ENCODE assay signal across 12 mouse cellular contexts in the genomic region with DNA sequence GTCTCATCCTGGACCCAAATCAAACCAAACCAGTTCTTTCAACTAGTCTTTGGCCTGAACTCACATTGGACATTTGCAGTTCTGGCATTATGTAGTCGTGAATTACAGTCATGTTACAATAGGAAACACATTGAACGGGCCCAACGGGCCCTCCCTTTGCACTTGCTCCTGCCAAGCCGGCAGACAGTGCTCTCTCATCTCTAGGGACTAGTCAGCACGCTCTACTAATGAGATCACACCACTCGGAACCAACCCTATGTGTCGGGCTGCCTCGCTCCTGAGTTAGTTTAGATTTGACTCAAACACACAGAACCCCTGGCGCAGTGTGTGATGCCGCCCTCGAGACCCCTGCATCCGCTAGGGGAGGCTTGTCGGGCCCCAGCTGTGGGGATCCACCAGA. TPM values are rescaled to one million over a fixed set of nuclear protein-coding genes. Genes with fewer than 3 reads are reported as not detected.
DNase-seq lines count a peak whose midpoint lies in the region; TF ChIP-seq lines count a peak whose summit lies in the region.
"Had no signal": no experiment of that assay in that cellular context is flagged by ENCODE, and none has a peak within 500 bp of the region (broad histone marks: within the 10 kb centered on the region; RNA-seq: fewer than 3 reads in every experiment).

No protein-coding gene starts in this region.

- 0 out of 2 replicates have a peak, but pooled peaks cover 1% of the 10 kb centered on the region for H3K27me3 ChIP-seq in heart, embryonic 10.5 days (ENCODE audit: insufficient read depth, poor library complexity, severe bottlenecking)
- H3K27me3 ChIP-seq in cerebellum, adult 2 months (ENCODE audit: control insufficient read depth, insufficient read depth, low read length) = no peaks in the 10 kb centered on the region
- H3K27me3 ChIP-seq: heart, embryonic 13.5 days; midbrain, embryonic 12.5 days had no signal

- no peak for TF ChIP-seq CTCF in cerebellum, adult 2 months (IDR thresholded peaks at IDR 0.05; ENCODE audit: borderline replicate concordance, insufficient read depth, low read depth, low read length)

- DNase-seq in heart, adult 11 months = peak; percentile 97
- no peak for DNase-seq in heart, embryonic 10.5 days (ENCODE audit: low spot score)
- peak; percentile 37 for DNase-seq in urinary bladder, postnatal 14 days (ENCODE audit: low spot score)
- DNase-seq in urinary bladder, postnatal 25 days (ENCODE audit: low spot score) = no peak
- peak; percentile 32 to 40 for DNase-seq in heart, postnatal 36 days
- no peak for DNase-seq in cerebellum, adult 2 months
- DNase-seq in spleen, postnatal 10 days (ENCODE audit: low spot score in 2 of 2) = no peak
- no peak for DNase-seq in left cerebral cortex, postnatal 10 days (ENCODE audit: extremely low spot score in 1 of 2, low spot score in 2 of 2)
- DNase-seq: cerebellum, adult 11-12 months; forebrain, postnatal 0 days had no signal

- intact Hi-C loops in heart, postnatal 36 days (cut with DNase I) = no loop called here
- intact Hi-C loops in left cerebral cortex, postnatal 10 days (cut with DNase I) = no loop called here

- H3K9me3 ChIP-seq in heart, embryonic 10.5 days = no peaks in the 10 kb centered on the region
- H3K9me3 ChIP-seq: heart, embryonic 13.5 days; midbrain, embryonic 12.5 days had no signal

- H3K4me1 ChIP-seq in heart, embryonic 10.5 days = peaks cover 5% of the 10 kb centered on the region
- no peaks in the 10 kb centered on the region for H3K4me1 ChIP-seq in cerebellum, adult 2 months (ENCODE audit: control insufficient read depth, insufficient read depth, low read length)

- no peaks in the 10 kb centered on the region for H3K36me3 ChIP-seq in heart, embryonic 10.5 days
- H3K36me3 ChIP-seq: heart, embryonic 13.5 days; midbrain, embryonic 12.5 days had no signal

- no peak overlapping the region for H3K27ac ChIP-seq in heart, embryonic 10.5 days
- H3K27ac ChIP-seq in cerebellum, adult 2 months (ENCODE audit: insufficient read depth, low read length) = no peak overlapping the region
- H3K27ac ChIP-seq: heart, embryonic 13.5 days; midbrain, embryonic 12.5 days had no signal

- TF ChIP-seq POLR2A in cerebellum, adult 2 months (IDR thresholded peaks at IDR 0.05; ENCODE audit: borderline replicate concordance, insufficient read depth, low read length) = no peak

- 77% methylated on average over 13 of the region's 13 CpGs for WGBS in heart, embryonic 10.5 days
- WGBS in cerebellum, adult 2 months = 51% methylated on average over 13 of the region's 13 CpGs

- H3K4me3 ChIP-seq in heart, embryonic 10.5 days = no peak overlapping the region
- H3K4me3 ChIP-seq in cerebellum, adult 2 months (replicated peaks; ENCODE audit: insufficient read depth, low read depth, low read length) = no peak overlapping the region
- H3K4me3 ChIP-seq: heart, embryonic 13.5 days; midbrain, embryonic 12.5 days had no signal

RNA-seq across cellular contexts. Expression of a gene that starts 7.0 kb away (rescaled TPM):
- 6.8 and 8.3 TPM in 2 replicates for polyA plus RNA-seq in heart, embryonic 10.5 days (2016; fragmentation: Nextera tagmentation; extraction: Ambion mirVana)
- total RNA-seq in heart, postnatal 36 days (2021) = 10 to 100 TPM; 12.0 to 14.5 TPM
- 3.0 and 3.3 TPM in 2 replicates for polyA plus RNA-seq in cerebellum, adult 2 months (2012; rRNA removed)
- total RNA-seq in left cerebral cortex, postnatal 10 days (2021) = 1 to 10 TPM; 7.0 to 7.8 TPM

RNA-seq across cellular contexts. Expression of a gene that starts 52.6 kb away (rescaled TPM):
- polyA plus RNA-seq in heart, embryonic 10.5 days (2016; fragmentation: Nextera tagmentation; extraction: Ambion mirVana) = 37.7 and 41.3 TPM in 2 replicates
- 10 to 100 TPM; 21.1 to 24.6 TPM for total RNA-seq in heart, postnatal 36 days (2021)
- 45.7 and 46.6 TPM in 2 replicates for polyA plus RNA-seq in cerebellum, adult 2 months (2012; rRNA removed)
- 10 to 100 TPM; 48.9 to 50.0 TPM for total RNA-seq in left cerebral cortex, postnatal 10 days (2021)

RNA-seq across cellular contexts. Expression of a gene that starts 57.3 kb away (rescaled TPM):
- 0.21 and 0.48 TPM in 2 replicates for polyA plus RNA-seq in heart, embryonic 10.5 days (2016; fragmentation: Nextera tagmentation; extraction: Ambion mirVana)
- under 1 TPM in 1 of 2 experiments, not detected in 1; 0.14 TPM for total RNA-seq in heart, postnatal 36 days (2021)
- polyA plus RNA-seq in cerebellum, adult 2 months (2012; rRNA removed) = 0.15 and 0.17 TPM in 2 replicates
- total RNA-seq in left cerebral cortex, postnatal 10 days (2021) = 1 to 10 TPM; 1.4 to 2.6 TPM

Comparison
In these comparisons a context has a peak if more than half of its experiments do, and no peak if none do; other contexts are left out.
1. DNase-seq: peak in heart, adult 11 months (single experiment), urinary bladder, postnatal 14 days (single experiment) and heart, postnatal 36 days (2 of 2); none in heart, embryonic 10.5 days (single experiment), urinary bladder, postnatal 25 days (single experiment), cerebellum, adult 2 months (0 of 2), spleen, postnatal 10 days (0 of 2) and left cerebral cortex, postnatal 10 days (0 of 2).